Mouse (Mus musculus) MEL (cell line): ENCODE data around the gene Dhdh. TPM values are rescaled to one million over a fixed set of nuclear protein-coding genes. Genes with fewer than 3 reads are reported as not detected.
A peak's percentile ranks its signal among the peaks of the same experiment; 100 is the strongest.

ENCODE experiments used
- DNase-seq: peaks from one replicate; pipeline ENCODE4 v3.0.0; 2011; ENCODE audit warnings: low read depth, low spot score
- H3K27ac ChIP-seq: 2 replicates; pipeline ENCODE4 v1.5.1; 2012; ENCODE audit warnings: low read depth, mild to moderate bottlenecking, control low read depth, low read length, moderate library complexity; ENCODE audit not compliant: control insufficient read depth
- H3K27me3 ChIP-seq, 2 experiments: fragments of 150-350 bp in 1 of 2; sonication (generic) in 1 of 2; 2 replicates each; pipeline ENCODE4 v1.6.1; 2012; ENCODE audit warnings: low read length in 2 of 2, mild to moderate bottlenecking in 2 of 2, improper control_type of control experiment in 1 of 2, moderate library complexity in 1 of 2; ENCODE audit not compliant: insufficient read depth in 2 of 2, control insufficient read depth in 1 of 2
- H3K36me3 ChIP-seq, 2 experiments: 2 replicates each; pipeline ENCODE4 v1.6.1; 2012 to 2014; ENCODE audit warnings: low read length in 2 of 2, improper control_type of control experiment in 1 of 2, inconsistent platforms in 1 of 2, mild to moderate bottlenecking in 1 of 2; ENCODE audit not compliant: insufficient read depth in 2 of 2, control insufficient read depth in 1 of 2
- H3K4me1 ChIP-seq, 2 experiments: fragments of 150-350 bp in 1 of 2; sonication (generic) in 1 of 2; 2 replicates each; pipeline ENCODE4 v1.6.1; 2012; ENCODE audit warnings: low read length in 2 of 2, improper control_type of control experiment in 1 of 2, mild to moderate bottlenecking in 1 of 2; ENCODE audit not compliant: insufficient read depth in 2 of 2, control insufficient read depth in 1 of 2
- H3K4me3 ChIP-seq, 2 experiments: fragments of 150-350 bp in 1 of 2; sonication (generic) in 1 of 2; 2 replicates each; pipeline ENCODE4 v1.5.1; 2012; ENCODE audit warnings: low read depth in 2 of 2, low read length in 2 of 2, mild to moderate bottlenecking in 2 of 2, moderate library complexity in 2 of 2, control low read depth in 1 of 2, improper control_type of control experiment in 1 of 2; ENCODE audit not compliant: control insufficient read depth in 1 of 2, insufficient read depth in 1 of 2
- H3K79me2 ChIP-seq: 2 replicates; pipeline ENCODE4 v1.6.1; 2012; ENCODE audit warnings: mild to moderate bottlenecking, low read length, moderate library complexity; ENCODE audit not compliant: control insufficient read depth, poor library complexity, insufficient read depth
- H3K9ac ChIP-seq: 2 replicates; pipeline ENCODE4 v1.6.1; 2012; ENCODE audit warnings: low read depth, mild to moderate bottlenecking, control low read depth, low read length, moderate library complexity; ENCODE audit not compliant: control insufficient read depth, poor library complexity, severe bottlenecking
- H3K9me3 ChIP-seq: fragments of 150-350 bp; sonication (generic); replicated peaks from 2 replicates; pipeline ENCODE4 v1.6.1; 2012; ENCODE audit warnings: mild to moderate bottlenecking, low read length, improper control_type of control experiment, moderate library complexity; ENCODE audit not compliant: insufficient read depth
- CHD1 ChIP-seq: IDR thresholded peaks from 2 replicates; pipeline ENCODE4 v1.6.1; 2012; ENCODE audit warnings: low read depth, mild to moderate bottlenecking, inconsistent platforms, low read length, improper control_type of control experiment
- CTCF ChIP-seq, 3 experiments: IDR thresholded peaks in 2 of 3; conservative IDR thresholded peaks in 1 of 3; 2 replicates each; pipeline ENCODE4 v1.5.1; 2011 to 2012; ENCODE audit warnings: low read length in 3 of 3, low read depth in 2 of 3, mild to moderate bottlenecking in 2 of 3, improper control_type of control experiment in 1 of 3, inconsistent platforms in 1 of 3, mixed read lengths in 1 of 3, moderate library complexity in 1 of 3; ENCODE audit not compliant: control insufficient read depth in 1 of 3, insufficient read depth in 1 of 3, poor library complexity in 1 of 3, severe bottlenecking in 1 of 3
- ELF1 ChIP-seq: IDR thresholded peaks from 2 replicates; pipeline ENCODE4 v1.6.1; 2014; ENCODE audit warnings: low read depth, mild to moderate bottlenecking, inconsistent platforms, low read length, improper control_type of control experiment, moderate library complexity
- GABPA ChIP-seq: IDR thresholded peaks from 2 replicates; pipeline ENCODE4 v1.6.1; 2012; ENCODE audit warnings: low read depth, mild to moderate bottlenecking, inconsistent platforms, low read length, improper control_type of control experiment, moderate library complexity
- HCFC1 ChIP-seq: IDR thresholded peaks from 2 replicates; pipeline ENCODE4 v1.6.1; 2012; ENCODE audit warnings: low read depth, mild to moderate bottlenecking, inconsistent platforms, low read length, improper control_type of control experiment, moderate library complexity
- KAT2A ChIP-seq: conservative IDR thresholded peaks from 2 replicates; pipeline ENCODE4 v1.6.1; 2012; ENCODE audit warnings: low read depth, low read length, improper control_type of control experiment, inconsistent platforms
- MAFK ChIP-seq: IDR thresholded peaks from 2 replicates; pipeline ENCODE4 v1.6.1; 2011; ENCODE audit warnings: low read depth, mild to moderate bottlenecking, low read length, improper control_type of control experiment, borderline replicate concordance
- MXI1 ChIP-seq: IDR thresholded peaks from 2 replicates; pipeline ENCODE4 v1.6.1; 2011; ENCODE audit warnings: mild to moderate bottlenecking, low read depth, low read length, improper control_type of control experiment
- NRF1 ChIP-seq: IDR thresholded peaks from 2 replicates; pipeline ENCODE4 v1.6.1; 2014; ENCODE audit warnings: low read depth, mild to moderate bottlenecking, inconsistent platforms, low read length, improper control_type of control experiment, moderate library complexity; ENCODE audit not compliant: poor library complexity, insufficient read depth, severe bottlenecking
- POLR2AphosphoS2 ChIP-seq: IDR thresholded peaks from 2 replicates; pipeline ENCODE4 v1.6.1; 2011; ENCODE audit warnings: low read length, improper control_type of control experiment
- POLR2AphosphoS5 ChIP-seq: IDR thresholded peaks from 2 replicates; pipeline ENCODE4 v1.6.1; 2012; ENCODE audit warnings: low read depth, borderline replicate concordance, mild to moderate bottlenecking, inconsistent platforms, low read length, moderate library complexity, mixed read lengths
- RAD21 ChIP-seq: IDR thresholded peaks from 2 replicates; pipeline ENCODE4 v1.6.1; 2011; ENCODE audit warnings: mild to moderate bottlenecking, low read depth, low read length, improper control_type of control experiment
- SMC3 ChIP-seq: IDR thresholded peaks from 2 replicates; pipeline ENCODE4 v1.6.1; 2011; ENCODE audit warnings: low read depth, low read length, improper control_type of control experiment
- TAL1 ChIP-seq: IDR thresholded peaks from 2 replicates; pipeline ENCODE4 v1.6.1; 2012; ENCODE audit warnings: mild to moderate bottlenecking, inconsistent platforms, low read length, moderate library complexity, mixed read lengths
- TBP ChIP-seq: IDR thresholded peaks from 2 replicates; pipeline ENCODE4 v1.8.0; 2011; ENCODE audit warnings: low read depth, low read length, improper control_type of control experiment
- TCF12 ChIP-seq: IDR thresholded peaks from 2 replicates; pipeline ENCODE4 v1.6.1; 2014; ENCODE audit warnings: low read depth, mild to moderate bottlenecking, inconsistent platforms, low read length, improper control_type of control experiment, moderate library complexity
- USF2 ChIP-seq, 2 experiments: IDR thresholded peaks; 2 replicates each; pipeline ENCODE4 v1.6.1; 2011 to 2012; ENCODE audit warnings: improper control_type of control experiment in 2 of 2, low read length in 2 of 2, borderline replicate concordance in 1 of 2, inconsistent platforms in 1 of 2, low read depth in 1 of 2, mild to moderate bottlenecking in 1 of 2; ENCODE audit not compliant: insufficient read depth in 1 of 2
- ZKSCAN1 ChIP-seq: IDR thresholded peaks from 2 replicates; pipeline ENCODE4 v1.6.1; 2012; ENCODE audit warnings: low read depth, mild to moderate bottlenecking, inconsistent platforms, low read length, improper control_type of control experiment, moderate library complexity
- ZNF384 ChIP-seq: IDR thresholded peaks from 2 replicates; pipeline ENCODE4 v1.6.1; 2012; ENCODE audit warnings: low read depth, mild to moderate bottlenecking, inconsistent platforms, low read length, improper control_type of control experiment
- polyA plus RNA-seq, 2 experiments: library from polyadenylated mRNA; stranded (reverse) in 1 of 2; unstranded in 1 of 2; fragments of >175 nt in 1 of 2; fragments of >200 nt in 1 of 2; gene quantifications; 2 replicates each; pipeline versions ENCODE4 v1.2.1 to v1.2.4; 2012; ENCODE audit warnings: low replicate concordance in 2 of 2, low read depth in 1 of 2; ENCODE audit not compliant: insufficient read length in 2 of 2, insufficient read depth in 1 of 2, missing spikeins in 1 of 2
- total RNA-seq: library from RNA; depleted of rRNA; stranded (reverse); fragments of 300-350 nt; gene quantifications from 2 replicates; pipeline ENCODE4 v1.2.3, GENCODE M21; 2012

Dhdh gene
- total and polyA plus RNA-seq, 3 experiments: 0.08 to 1.6 TPM; not detected in 1

DNA sequence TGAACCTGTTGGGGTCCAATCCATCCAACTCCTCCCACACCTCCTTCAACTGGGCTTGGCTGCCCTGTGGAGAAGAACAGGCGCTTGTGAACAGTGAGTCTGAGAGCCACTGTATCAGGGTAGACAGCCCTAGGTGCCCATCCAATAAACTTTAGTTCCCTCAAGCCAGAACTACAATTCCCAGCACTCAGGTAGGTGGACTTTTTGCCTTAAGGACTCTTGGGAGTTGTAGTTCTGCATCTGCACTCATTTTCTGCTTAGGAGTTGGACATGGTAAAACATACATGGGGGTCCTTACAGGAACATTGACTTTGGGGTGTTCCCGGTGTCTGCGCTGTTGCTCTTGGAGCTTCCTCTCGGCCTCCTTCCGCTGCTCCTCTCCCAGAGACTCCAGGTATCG, 9.8 kb upstream of the Dhdh start:
- no peaks in the 10 kb centered on the region for H3K4me1 ChIP-seq
- H3K9ac ChIP-seq: no peak overlapping the region
- peaks cover 0 to 2% of the 10 kb centered on the region in 2 experiments; a peak in 2 of 4 replicates for H3K36me3 ChIP-seq
- no peak for DNase-seq
- no peak overlapping the region for H3K4me3 ChIP-seq
- H3K27me3 ChIP-seq: no peaks in the 10 kb centered on the region
- H3K9me3 ChIP-seq: no peaks in the 10 kb centered on the region
- TF ChIP-seq CHD1 (no peak), HCFC1 (peak; percentile 74)
- TF ChIP-seq, all 39 proteins: peak for 1
- no peak overlapping the region for H3K27ac ChIP-seq
- no peaks in the 10 kb centered on the region for H3K79me2 ChIP-seq

DNA sequence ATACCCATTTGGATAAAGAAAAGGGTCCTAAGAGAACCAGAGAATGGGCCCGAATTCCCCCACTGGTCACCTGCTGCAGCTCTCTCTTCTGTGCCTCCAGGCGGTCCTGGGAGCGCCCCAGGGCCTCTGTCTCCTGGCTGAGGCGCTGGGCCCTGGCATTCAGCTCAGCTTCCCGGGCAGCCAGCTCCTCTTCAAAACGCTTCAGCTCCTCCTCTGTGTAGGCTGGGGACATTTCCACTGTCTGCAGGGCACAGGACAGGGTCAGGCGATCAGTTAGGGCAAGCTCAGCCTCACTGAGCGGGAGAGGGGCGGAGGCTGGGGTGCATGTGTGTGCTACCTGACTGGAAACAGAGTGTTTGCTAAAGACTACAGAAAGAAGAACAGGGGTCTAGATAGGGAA, 5.9 kb upstream of the Dhdh start:
- no peak overlapping the region for H3K27ac ChIP-seq
- peaks cover 2 to 14% of the 10 kb centered on the region in 2 experiments for H3K36me3 ChIP-seq
- H3K9me3 ChIP-seq: no peaks in the 10 kb centered on the region
- peaks cover 8 to 14% of the 10 kb centered on the region in 2 experiments for H3K4me1 ChIP-seq
- no peak for DNase-seq
- no peaks in the 10 kb centered on the region for H3K79me2 ChIP-seq
- H3K9ac ChIP-seq: no peak overlapping the region
- no peak overlapping the region for H3K4me3 ChIP-seq
- TF ChIP-seq ZKSCAN1 (no peak), ELF1 (no peak), TBP (no peak), POLR2AphosphoS5 (no peak), CTCF (IDR thresholded peaks at IDR 0.05 in 2 of 3, conservative IDR thresholded peaks at IDR 0.05 in 1 of 3; ENCODE audit: control insufficient read depth in 1 of 3, insufficient read depth in 1 of 3, low read depth in 2 of 3, low read length in 3 of 3, poor library complexity in 1 of 3, severe bottlenecking in 1 of 3) (no peak), TAL1 (no peak), MXI1 (no peak), ZNF384 (no peak), GABPA (no peak), CHD1 (no peak), POLR2AphosphoS2 (no peak), RAD21 (no peak), USF2 (IDR thresholded peaks at IDR 0.05; ENCODE audit: borderline replicate concordance in 1 of 2, insufficient read depth in 1 of 2, low read depth in 1 of 2, low read length in 2 of 2) (no peak), NRF1 (no peak), MAFK (no peak), SMC3 (no peak), TCF12 (no peak), KAT2A (no peak)
- TF ChIP-seq, all 39 proteins: peak for 0
- no peaks in the 10 kb centered on the region for H3K27me3 ChIP-seq
